Mouse (Mus musculus) left cerebral cortex, postnatal 14 days (tissue): ENCODE measurements at regions not wholly inside any gene's neighbourhood (a gene's known extent, or its start where the extent isn't known, plus 50 kb on each side); places are given as distances from the start of the nearest gene placed in this dataset.
"Not testable (repeated sequence)": the region's sequence is repeated elsewhere in the genome, so short reads cannot be mapped to it uniquely, and the experiment has no call there.

Source experiments
- DNase-seq, 2 experiments: peaks; one replicate each; pipeline ENCODE4 v3.0.0; 2021 to 2022; ENCODE audit warnings: low spot score in 2 of 2, mixed read lengths in 1 of 2
- intact Hi-C: fragments of 180-260 bp; cut with DNase I; formaldehyde crosslinking; loops from one replicate; pipeline ENCODE4 v1.15.1; 2025

GRCm38 (mm10) chr4:105702036-105702435, 87.6 kb upstream of the Gm12728 start:
- intact Hi-C loops, result no loop called here
- no peak for DNase-seq

- intact Hi-C loops, result no loop called here
- no peak for DNase-seq
Measured at GRCm38 (mm10) chr4:105703408-105703807, 86.3 kb upstream of the Gm12728 start.

GRCm38 (mm10) chr4:105704271-105704670, 85.4 kb upstream of the Gm12728 start:
- intact Hi-C loops, result no loop called here
- DNase-seq, result no peak

GRCm38 (mm10) chr4:105705996-105706395, 83.7 kb upstream of the Gm12728 start:
- intact Hi-C loops, result no loop called here

GRCm38 (mm10) chr4:105708080-105708796, 81.4 kb upstream of the Gm12728 start:
- intact Hi-C loops, result no loop called here

More at GRCm38 (mm10) chr4:105705996-105706395, 83.7 kb upstream of the Gm12728 start:
- no peak for DNase-seq

GRCm38 (mm10) chr4:105713956-105714355, 75.7 kb upstream of the Gm12728 start:
- DNase-seq, result no peak
- intact Hi-C loops, result no loop called here

More at GRCm38 (mm10) chr4:105708080-105708796, 81.4 kb upstream of the Gm12728 start:
- no peak for DNase-seq

GRCm38 (mm10) chr4:105718080-105718479, 71.6 kb upstream of the Gm12728 start:
- intact Hi-C loops, result no loop called here
- no peak for DNase-seq

GRCm38 (mm10) chr4:105728696-105729095, 61.0 kb upstream of the Gm12728 start:
- DNase-seq, result no peak
- intact Hi-C loops, result no loop called here

GRCm38 (mm10) chr4:105730900-105731299, 58.8 kb upstream of the Gm12728 start:
- DNase-seq, result no peak
- intact Hi-C loops, result no loop called here

GRCm38 (mm10) chr4:105735116-105735515, 54.6 kb upstream of the Gm12728 start:
- intact Hi-C loops, DNase-seq: not testable (repeated sequence)
